Mouse (Mus musculus): ENCODE results near the gene Fto.

- TF ChIP-seq MAFK (IDR thresholded peaks at IDR 0.05; ENCODE audit: insufficient read depth, low read depth, low read length), result no peak
- no peak for TF ChIP-seq ZC3H11A (IDR thresholded peaks at IDR 0.05; ENCODE audit: borderline replicate concordance, low read depth, low read length)
- no peak for TF ChIP-seq ZNF384 (IDR thresholded peaks at IDR 0.05; ENCODE audit: low read depth, low read length)
- TF ChIP-seq CHD2 (IDR thresholded peaks at IDR 0.05; ENCODE audit: low read depth, low read length), result no peak
Measured at GRCm38 (mm10) chr8:91709768-91710167, 396.4 kb downstream of the Fto start.
